Comparison of ENCODE assay signal across 8 mouse cellular contexts in genomic region chr12:25095538-25095937, GRCm38 (mm10). TPM values are rescaled to one million over a fixed set of nuclear protein-coding genes. Genes with fewer than 3 reads are reported as not detected.
A peak's percentile ranks its signal among the peaks of the same experiment; 100 is the strongest.
DNase-seq lines count a peak whose midpoint lies in the region; ATAC-seq and TF ChIP-seq lines count a peak whose summit lies in the region.

No protein-coding gene starts in this region.

- H3K27ac ChIP-seq in cerebellum, adult 2 months (ENCODE audit: insufficient read depth, low read length), result peak overlapping the region; percentile 51
- H3K27ac ChIP-seq in neural tube, embryonic 11.5 days (ENCODE audit: low read depth, low read length), result peak overlapping the region; percentile 60
- peak overlapping the region; percentile 92 for H3K27ac ChIP-seq in limb, embryonic 13.5 days
- H3K27ac ChIP-seq in olfactory bulb, adult 2 months (ENCODE audit: insufficient read depth, low read depth, low read length), result peak overlapping the region; percentile 35

- peak overlapping the region; percentile 92 for H3K4me2 ChIP-seq in neural tube, embryonic 11.5 days (ENCODE audit: low read depth)
- H3K4me2 ChIP-seq in limb, embryonic 13.5 days (replicated peaks), result peak overlapping the region; percentile 83

- H3K27me3 ChIP-seq in cerebellum, adult 2 months (ENCODE audit: control insufficient read depth, insufficient read depth, low read length), result peaks cover under 1% of the 10 kb centered on the region; the same call in 1 of the 2 replicates
- no peaks in the 10 kb centered on the region for H3K27me3 ChIP-seq in neural tube, embryonic 11.5 days (ENCODE audit: control insufficient read depth, insufficient read depth, low read length)
- no peaks in the 10 kb centered on the region for H3K27me3 ChIP-seq in limb, embryonic 13.5 days

- peaks cover 2% of the 10 kb centered on the region; the same call in 1 of the 2 replicates for H3K4me1 ChIP-seq in cerebellum, adult 2 months (ENCODE audit: control insufficient read depth, insufficient read depth, low read length)
- H3K4me1 ChIP-seq in neural tube, embryonic 11.5 days (ENCODE audit: control insufficient read depth, insufficient read depth, low read length), result peaks cover 26% of the 10 kb centered on the region
- peaks cover 35% of the 10 kb centered on the region for H3K4me1 ChIP-seq in limb, embryonic 13.5 days
- peaks cover 34% of the 10 kb centered on the region for H3K4me1 ChIP-seq in olfactory bulb, adult 2 months (ENCODE audit: control insufficient read depth, insufficient read depth, low read length)

- peak overlapping the region; percentile 93 for H3K4me3 ChIP-seq in cerebellum, adult 2 months (replicated peaks; ENCODE audit: insufficient read depth, low read depth, low read length)
- H3K4me3 ChIP-seq in neural tube, embryonic 11.5 days (ENCODE audit: low read depth, low read length), result peak overlapping the region; percentile 86
- peak overlapping the region; percentile 80 for H3K4me3 ChIP-seq in limb, embryonic 13.5 days
- H3K4me3 ChIP-seq in olfactory bulb, adult 2 months (ENCODE audit: insufficient read depth, low read depth, low read length), result peak overlapping the region; percentile 62

- H3K9me3 ChIP-seq in neural tube, embryonic 11.5 days (ENCODE audit: control insufficient read depth, low read length), result no peaks in the 10 kb centered on the region
- H3K9me3 ChIP-seq in limb, embryonic 13.5 days, result no peaks in the 10 kb centered on the region

- no peak for ATAC-seq in neural tube, embryonic 11.5 days (ENCODE audit: insufficient read depth, low FRiP score, low TSS enrichment)
- ATAC-seq in limb, embryonic 13.5 days (ENCODE audit: low FRiP score, low read depth), result no peak

- under 1% methylated on average over 19 of the region's 19 CpGs for WGBS in cerebellum, adult 2 months
- WGBS in neural tube, embryonic 11.5 days, result under 1% methylated on average over 19 of the region's 19 CpGs
- WGBS in limb, embryonic 13.5 days, result under 1% methylated on average over 19 of the region's 19 CpGs
- under 1% methylated on average over 19 of the region's 19 CpGs for WGBS in olfactory bulb, adult 2 months

- TF ChIP-seq POLR2A in cerebellum, adult 2 months (IDR thresholded peaks at IDR 0.05; ENCODE audit: borderline replicate concordance, insufficient read depth, low read length), result no peak
- TF ChIP-seq POLR2A in olfactory bulb, adult 2 months (IDR thresholded peaks at IDR 0.05; ENCODE audit: insufficient read depth, low read depth, low read length), result no peak

- no peak for DNase-seq in cerebellum, adult 2 months
- DNase-seq in cerebellum, adult 9-11 months, result no peak
- no peak for DNase-seq in neural tube, embryonic 11.5 days (ENCODE audit: low spot score)
- no peak for DNase-seq in neural tube, embryonic 10.5 days (ENCODE audit: extremely low spot score, low spot score)
- no peak for DNase-seq in frontal cortex, postnatal 36 days (ENCODE audit: low spot score in 2 of 2)
- no peak for DNase-seq in left cerebral cortex, adult 9 months (ENCODE audit: low spot score in 2 of 2)

- TF ChIP-seq CTCF in cerebellum, adult 2 months (IDR thresholded peaks at IDR 0.05; ENCODE audit: borderline replicate concordance, insufficient read depth, low read depth, low read length), result no peak
- no peak for TF ChIP-seq CTCF in olfactory bulb, adult 2 months (IDR thresholded peaks at IDR 0.05; ENCODE audit: insufficient read depth, low read depth, low read length)

- peak overlapping the region; percentile 76 for H3K9ac ChIP-seq in neural tube, embryonic 11.5 days (ENCODE audit: low read length)
- peak overlapping the region; percentile 84 for H3K9ac ChIP-seq in limb, embryonic 13.5 days

- no peaks in the 10 kb centered on the region for H3K36me3 ChIP-seq in neural tube, embryonic 11.5 days (ENCODE audit: control insufficient read depth, insufficient read depth, low read length)
- H3K36me3 ChIP-seq in limb, embryonic 13.5 days, result peaks cover 4% of the 10 kb centered on the region; the same call in 1 of the 2 replicates

RNA-seq across cellular contexts. Expression of gene Id2, which starts 1.4 kb away (rescaled TPM):
- 213 and 257 TPM in 2 replicates for polyA plus RNA-seq in cerebellum, adult 2 months (2012; rRNA removed)
- 311 and 361 TPM in 2 replicates for polyA plus RNA-seq in neural tube, embryonic 11.5 days (2014; fragmentation: Nextera tagmentation; extraction: Ambion mirVana)
- 388 and 402 TPM in 2 replicates for polyA plus RNA-seq in limb, embryonic 13.5 days (2015; fragmentation: Nextera tagmentation; extraction: Ambion mirVana)
- polyA plus RNA-seq in olfactory bulb, adult 2 months (2012; ENCODE audit: insufficient read depth, insufficient read length, low replicate concordance, missing spikeins), result not detected in 2 replicates

Comparison
In these comparisons a context has a peak if more than half of its experiments do, and no peak if none do; other contexts are left out.
1. H3K27ac ChIP-seq: peak in every context shown above with its lines; median percentile 92 in limb, embryonic 13.5 days; 60 in neural tube, embryonic 11.5 days; 51 in cerebellum, adult 2 months; 35 in olfactory bulb, adult 2 months.